Mouse (Mus musculus) adrenal gland, adult 8-10 months (tissue): ENCODE results near the gene Tppp. TPM values are rescaled to one million over a fixed set of nuclear protein-coding genes. Genes with fewer than 3 reads are reported as not detected.
"Not testable (repeated sequence)": the region's sequence is repeated elsewhere in the genome, so short reads cannot be mapped to it uniquely, and the experiment has no call there.

Source experiments
- DNase-seq: peaks from one replicate; pipeline ENCODE4 v3.0.0; 2022
- total RNA-seq, 4 experiments: library from RNA; stranded (reverse); gene quantifications; 2 replicates each; pipeline ENCODE4 v1.2.4; 2022

Tppp gene
- 10 to 100 TPM in 3 of 4 experiments, 1 to 10 TPM in 1; 8.2 to 16.4 (median 14.6) TPM for total RNA-seq

DNA sequence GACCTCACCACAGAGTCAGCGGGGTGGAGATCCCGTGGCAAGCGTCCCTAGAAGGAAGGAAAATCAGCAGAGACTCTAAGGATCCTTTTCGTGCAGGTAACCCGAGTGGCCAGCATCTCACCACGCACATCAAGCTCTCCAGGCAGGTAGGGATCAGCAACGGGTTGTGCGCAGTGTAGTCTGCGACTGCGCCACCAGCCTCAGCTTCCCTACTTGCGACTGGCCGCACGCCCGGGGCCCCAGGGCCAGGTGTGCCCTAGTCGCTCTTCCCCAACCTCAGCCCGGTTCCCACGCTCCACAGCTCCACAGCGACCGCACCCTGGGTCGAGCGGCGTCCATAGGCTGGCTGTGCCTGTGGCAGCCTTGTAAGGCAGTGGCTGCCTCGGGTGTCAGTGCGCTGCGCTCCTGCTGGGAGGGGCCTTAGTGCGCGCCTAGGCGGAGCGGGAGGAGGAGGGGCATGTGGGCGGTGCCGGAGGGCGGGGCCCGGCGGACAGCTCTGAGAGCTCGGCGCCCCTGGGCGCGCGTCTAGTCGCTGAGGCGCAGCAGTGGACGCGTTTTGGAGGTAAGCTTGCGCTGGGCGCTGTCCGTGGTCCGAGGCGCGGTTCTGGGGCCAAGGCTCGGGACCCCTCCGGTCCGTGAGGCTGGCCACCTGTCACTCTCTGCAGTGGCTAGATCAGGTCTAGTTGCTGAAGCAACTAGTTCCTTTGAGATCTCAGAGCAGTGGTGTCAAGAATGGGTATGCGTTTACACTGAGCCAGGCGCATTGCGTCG lies at the start of gene Tppp:
TSS of gene Tppp (plus strand) at position 460 of the 771 bp plus-strand sequence.
- peak; percentile 92 for DNase-seq

DNA sequence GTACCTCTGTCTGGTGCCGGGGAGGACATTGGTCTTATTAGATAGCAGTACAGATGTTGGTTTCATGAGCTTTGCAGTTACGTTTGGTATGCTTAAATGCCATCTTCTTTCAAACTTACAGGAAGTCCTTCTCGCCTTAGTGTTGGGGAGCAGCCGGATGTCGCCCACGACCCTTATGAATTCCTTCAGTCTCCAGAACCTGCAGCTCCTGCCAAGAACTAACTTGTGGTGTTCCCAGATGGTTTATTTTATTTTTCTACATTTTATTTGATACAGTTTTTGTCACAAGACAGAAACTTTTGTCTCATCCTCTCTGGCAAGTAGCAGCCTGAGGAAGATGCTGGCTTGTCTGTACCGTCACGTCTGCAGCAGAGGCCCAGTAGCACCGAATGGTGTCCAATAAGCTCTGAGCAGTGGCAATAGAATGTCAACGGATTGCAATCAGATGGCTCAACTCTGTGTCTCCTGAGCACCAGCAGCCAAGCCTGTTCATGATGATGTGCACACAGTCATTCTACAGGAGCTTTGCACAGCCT lies 49.0 kb upstream of the Tppp start:
- DNase-seq: no peak

DNA sequence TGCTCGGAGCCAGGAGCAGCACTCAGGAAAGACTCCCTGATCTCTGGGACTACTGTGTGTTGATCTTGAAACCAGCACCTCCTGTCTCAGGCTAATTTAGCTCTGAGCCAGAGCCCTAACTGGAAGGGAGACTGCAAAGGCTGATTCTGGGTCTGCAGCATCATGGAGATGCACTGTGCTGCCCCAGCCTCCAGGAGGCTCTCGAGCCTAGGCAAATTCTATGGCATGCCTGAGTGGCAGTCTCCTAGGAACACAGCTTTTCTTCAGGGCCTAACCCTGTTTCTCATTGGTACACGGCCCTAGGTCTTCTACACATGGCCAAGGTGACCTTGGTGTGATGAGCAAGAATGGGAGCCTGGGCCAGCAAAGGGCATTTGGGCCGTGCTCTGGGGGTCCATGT lies 48.0 kb upstream of the Tppp start:
- DNase-seq: no peak

GRCm38 (mm10) chr13:73963551-73963950 lies 45.7 kb upstream of the Tppp start, which contains the start of gene Zdhhc11:
TSS of gene Zdhhc11 (plus strand) at chr13:73963851.
- no peak for DNase-seq

DNA sequence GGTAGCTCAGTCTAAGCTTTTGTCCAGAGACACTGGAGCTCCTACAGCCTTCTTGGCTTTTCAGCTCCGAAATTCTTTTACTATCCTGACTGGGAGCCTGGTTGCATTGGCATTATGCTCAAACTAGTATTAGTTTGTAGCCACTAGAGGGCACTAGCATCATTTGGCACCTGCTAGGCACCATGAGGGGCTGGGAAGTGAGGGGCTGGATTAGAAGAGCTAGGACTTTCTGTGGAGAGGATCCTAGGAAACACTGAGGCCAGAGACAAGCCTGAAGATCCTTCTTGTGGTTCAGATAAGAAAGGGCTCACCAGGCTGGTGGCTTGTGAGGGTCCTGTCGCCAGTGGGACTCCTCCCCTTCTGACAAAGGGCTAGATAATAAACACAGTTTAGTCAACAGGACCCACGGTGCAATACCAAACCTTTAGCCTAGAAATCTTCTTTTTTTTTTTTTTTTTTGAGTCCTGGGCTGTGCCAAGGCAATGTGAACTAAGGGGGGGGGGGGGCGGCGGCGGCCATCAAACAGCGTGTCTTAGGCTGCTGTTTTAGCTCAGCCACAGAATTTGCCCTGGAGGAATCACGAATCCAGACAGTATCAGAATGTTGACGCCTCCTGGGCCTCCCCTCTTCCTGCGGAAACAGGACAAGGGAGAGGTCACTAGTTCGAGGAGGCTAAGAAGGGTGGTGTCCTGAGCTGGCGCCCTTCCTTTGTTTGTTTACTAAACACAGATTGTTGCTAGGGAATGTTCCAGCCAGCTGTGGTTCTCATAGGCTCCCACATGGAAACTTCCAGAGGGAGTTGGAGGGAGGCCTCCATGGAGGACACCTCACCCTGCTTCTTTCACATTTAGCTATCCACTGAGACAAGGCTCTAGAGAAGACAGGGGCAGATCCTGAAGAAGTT lies 38.4 kb upstream of the Tppp start:
- DNase-seq: peak; percentile 61

- DNase-seq: no peak
These were observed 34.7 kb upstream of the Tppp start for GRCm38 (mm10) chr13:73974523-73974922.

GRCm38 (mm10) chr13:73976935-73977334 lies 32.3 kb upstream of the Tppp start:
- DNase-seq: no peak

DNA sequence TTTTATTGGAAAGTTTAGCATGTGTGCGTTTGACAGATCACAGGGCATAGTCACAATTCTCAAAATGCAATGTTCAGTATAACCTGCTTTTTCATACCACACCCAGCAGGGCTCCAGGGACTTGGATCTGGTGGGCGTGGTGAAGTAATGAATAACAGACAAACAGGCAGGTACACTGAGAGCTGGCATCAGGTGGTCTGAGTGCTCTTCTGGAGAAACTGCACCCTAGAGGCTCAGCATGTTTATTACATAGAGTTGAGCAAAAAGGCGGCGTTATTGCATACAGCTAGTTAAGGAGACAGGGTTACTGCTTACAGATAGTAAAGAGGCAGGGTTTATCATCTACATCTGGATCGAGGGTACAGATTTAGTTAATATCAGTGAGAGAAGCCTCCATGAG lies 18.9 kb upstream of the Tppp start:
- DNase-seq: no peak

DNA sequence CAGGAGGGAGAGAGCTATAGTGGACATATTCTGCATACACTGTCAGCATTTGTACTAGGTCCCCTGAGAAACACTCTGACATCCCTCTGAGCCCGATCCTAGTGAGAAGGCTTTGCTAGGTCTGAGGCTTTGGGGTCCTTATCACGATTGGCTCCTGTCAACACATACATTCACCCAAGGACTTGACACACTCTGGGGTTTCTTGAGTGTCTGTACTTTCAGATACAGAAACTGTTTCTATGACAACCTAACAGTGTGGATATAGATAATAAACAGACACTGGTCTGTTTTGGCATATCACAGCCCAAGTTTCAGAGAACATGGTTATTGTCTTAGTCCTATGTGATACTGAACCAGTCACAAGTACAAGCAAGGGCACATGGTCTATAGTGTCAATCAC lies 18.4 kb upstream of the Tppp start:
- no peak for DNase-seq

DNA sequence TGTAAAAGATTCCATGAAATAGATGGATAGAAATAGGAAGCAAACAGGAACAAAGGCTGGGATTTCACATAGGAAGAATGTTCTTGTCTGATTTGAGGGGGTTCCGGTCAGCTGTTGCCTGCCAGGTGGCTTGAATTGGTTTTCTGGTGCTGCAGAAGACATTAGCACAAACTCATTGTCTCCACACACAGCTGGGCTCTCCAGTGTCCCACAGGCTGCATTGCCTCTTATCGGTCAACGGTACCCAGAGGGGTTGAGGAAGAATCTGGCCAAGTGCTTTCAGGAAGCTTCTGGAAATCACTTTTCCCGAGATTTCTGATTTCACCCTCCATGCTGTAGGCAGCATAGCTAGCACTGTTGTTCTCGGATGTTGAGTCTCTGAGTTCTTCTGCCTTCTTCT lies 17.9 kb upstream of the Tppp start:
- no peak for DNase-seq

- DNase-seq: no peak
These were observed 12.8 kb upstream of the Tppp start for GRCm38 (mm10) chr13:73996456-73996855.

DNA sequence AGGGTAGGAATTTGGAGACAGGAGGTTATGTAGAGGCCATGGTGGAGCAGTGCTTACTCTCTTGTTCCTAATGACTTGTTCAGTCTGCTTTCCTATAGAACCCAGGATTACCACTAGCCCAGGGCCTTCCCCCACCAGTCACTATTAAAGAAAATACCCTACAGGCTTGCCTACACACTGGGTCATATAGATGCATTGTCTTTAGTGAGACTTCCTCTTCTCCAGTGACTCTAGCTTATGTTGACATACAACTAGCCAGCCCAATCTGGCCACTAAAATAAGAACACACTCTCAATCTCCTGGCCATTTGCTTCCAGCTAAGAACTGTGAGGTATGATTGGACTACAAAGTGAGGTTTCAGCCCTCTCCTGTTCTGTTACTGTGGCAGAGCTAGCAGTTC lies 8.7 kb upstream of the Tppp start:
- DNase-seq: no peak

DNA sequence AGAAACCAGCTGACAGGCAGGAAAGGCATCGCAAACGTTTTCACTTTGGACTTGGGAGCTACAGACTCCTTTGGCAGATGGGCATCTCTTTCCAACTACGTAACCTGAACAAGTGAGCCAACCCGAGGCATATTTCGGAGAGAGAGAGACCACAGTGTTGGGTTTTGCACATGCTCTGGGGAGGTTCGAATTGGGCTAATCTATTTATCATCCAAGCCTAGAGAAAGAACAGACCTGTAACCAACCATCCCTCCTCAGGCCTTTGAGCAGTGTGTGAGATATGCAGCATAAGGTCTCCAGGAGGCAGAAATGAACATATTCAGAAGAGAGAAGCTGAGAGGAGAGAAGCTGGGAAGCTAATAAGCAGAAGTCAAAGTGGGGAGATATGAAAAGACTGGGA lies 8.2 kb upstream of the Tppp start:
- no peak for DNase-seq

- DNase-seq: no peak
These were observed 7.7 kb upstream of the Tppp start for GRCm38 (mm10) chr13:74001492-74001891.

DNA sequence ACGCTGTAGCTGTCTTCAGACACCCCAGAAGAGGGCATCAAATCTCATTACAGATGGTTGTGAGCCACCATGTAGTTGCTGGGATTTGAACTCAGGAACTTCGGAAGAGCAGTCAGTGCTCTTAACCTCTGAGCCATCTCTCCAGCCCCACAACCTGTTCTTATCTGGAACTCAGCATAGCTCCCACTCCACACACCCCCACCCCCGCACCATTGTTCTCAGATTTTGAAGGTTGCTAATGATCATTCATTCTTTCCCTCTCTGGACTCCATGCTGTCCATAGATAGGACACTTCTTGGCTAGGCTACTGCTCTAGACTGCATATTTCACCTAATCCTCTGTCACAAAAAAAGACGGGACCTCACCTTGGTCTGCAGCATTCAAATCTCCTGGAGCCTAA lies 2.3 kb upstream of the Tppp start:
- DNase-seq: not testable (repeated sequence)

DNA sequence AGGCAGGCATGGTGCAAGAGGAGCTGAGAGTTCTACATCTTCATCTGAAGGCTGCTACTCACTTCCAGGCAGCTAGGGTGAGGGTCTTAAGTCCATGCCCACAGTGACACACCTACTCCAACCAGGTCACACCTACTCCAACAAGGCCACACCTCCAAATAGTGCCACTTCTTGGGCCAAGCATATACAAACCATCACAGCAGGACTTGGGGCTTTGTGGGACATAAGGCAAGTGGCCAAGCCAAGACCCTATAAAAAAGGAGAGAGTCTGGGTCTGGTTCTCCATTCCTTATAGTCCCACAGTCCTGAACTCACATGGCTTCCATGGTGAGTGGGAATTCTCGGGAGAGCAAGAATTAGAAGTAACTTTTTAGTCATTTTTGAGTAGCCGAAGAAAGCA lies 991 bp upstream of the Tppp start:
- not testable (repeated sequence) for DNase-seq

DNA sequence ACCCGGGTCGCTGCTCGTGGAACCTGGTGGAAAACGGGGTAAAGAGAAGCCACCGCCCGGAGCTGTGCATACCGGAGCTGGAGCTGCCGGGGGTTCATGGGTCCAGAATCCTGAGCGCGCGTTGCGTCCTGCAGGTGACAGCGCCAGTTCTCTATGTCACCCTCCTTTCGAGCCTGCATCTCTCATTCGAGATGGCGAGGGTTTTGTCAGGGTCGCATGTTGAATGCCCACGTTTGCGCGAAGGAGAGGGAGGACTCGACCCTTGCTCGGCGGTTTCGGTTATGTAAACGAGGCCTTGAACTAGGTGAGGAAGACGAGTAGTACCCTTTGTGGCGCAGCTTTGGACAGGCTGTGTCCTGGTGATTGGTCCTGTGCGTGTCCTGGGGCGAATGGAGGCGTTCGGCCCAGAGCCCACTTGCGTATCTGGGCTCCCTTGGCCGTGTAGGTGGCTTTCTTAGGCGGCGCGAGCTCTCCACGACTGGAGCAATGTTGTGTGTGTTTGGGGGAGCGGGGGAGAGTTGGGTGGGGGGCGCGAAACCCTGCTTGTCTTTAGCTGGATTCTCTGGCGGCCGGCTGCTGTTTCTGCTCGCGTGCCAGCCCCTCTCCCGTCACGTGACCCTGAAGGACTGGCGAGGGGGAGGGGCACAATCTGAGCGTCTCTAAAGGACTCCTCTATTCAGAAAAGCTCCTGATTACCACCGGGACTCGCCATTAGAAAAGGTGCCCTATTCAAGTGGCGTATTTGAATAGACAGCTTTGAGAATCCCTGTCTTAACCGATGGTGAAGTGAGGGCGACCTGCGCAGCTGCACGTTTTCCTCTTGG lies 796 bp downstream of the Tppp start:
- DNase-seq: peak; percentile 57

DNA sequence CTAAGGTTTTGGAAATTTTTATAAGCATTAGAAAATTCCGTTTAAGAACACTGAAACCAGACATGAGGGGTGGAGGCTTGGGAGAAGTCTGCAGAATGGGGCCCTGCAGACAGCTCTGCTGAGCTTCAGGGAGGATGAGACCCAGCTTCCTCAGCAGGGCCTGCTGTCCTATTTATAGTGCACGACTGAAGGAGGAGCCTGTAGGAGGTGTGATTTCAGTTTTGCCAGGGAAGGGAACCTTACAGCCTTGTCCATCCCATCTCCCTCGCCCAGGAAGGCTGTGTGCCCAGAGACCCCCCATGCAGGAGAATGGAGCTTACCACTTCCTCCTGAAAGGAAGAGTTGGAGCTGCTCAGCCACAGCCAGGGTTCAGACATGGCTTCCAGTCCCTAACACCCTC lies 1.5 kb downstream of the Tppp start:
- DNase-seq: no peak

GRCm38 (mm10) chr13:74015908-74016307 lies 6.7 kb downstream of the Tppp start:
- DNase-seq: no peak

DNA sequence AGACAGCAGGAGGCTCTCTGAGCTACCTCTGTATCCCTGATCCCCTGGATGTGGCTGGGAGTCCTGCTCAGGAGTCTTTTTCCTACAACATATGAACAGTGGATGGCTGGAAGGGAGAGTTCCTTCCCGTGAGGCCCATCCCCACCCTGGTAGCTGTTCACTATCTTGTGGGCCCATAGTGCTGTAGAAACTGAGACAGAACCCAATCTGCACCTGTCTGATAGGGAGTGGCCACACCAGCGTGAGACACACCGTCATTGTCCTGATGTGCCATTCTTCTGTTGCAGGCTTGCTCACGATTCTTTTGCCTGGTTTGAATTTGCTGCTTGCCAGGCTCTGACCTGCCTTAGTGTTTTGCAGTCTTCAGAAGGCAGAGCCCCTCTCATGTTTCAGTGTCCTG lies 8.2 kb downstream of the Tppp start:
- DNase-seq: no peak

GRCm38 (mm10) chr13:74019006-74019405 lies 9.8 kb downstream of the Tppp start:
- not testable (repeated sequence) for DNase-seq
